Mouse (Mus musculus) E14TG2a.4 (cell line): Measurements from ENCODE around the gene Cbs.

Experiments
- CTCF ChIP-seq: conservative IDR thresholded peaks from 2 replicates; pipeline ENCODE4 v1.5.1; 2014; ENCODE audit warnings: low read length
- NANOG ChIP-seq: IDR thresholded peaks from 2 replicates; pipeline ENCODE4 v1.6.1; 2014; ENCODE audit warnings: borderline replicate concordance, low read length, mixed read lengths
- POU5F1 ChIP-seq: IDR thresholded peaks from 2 replicates; pipeline ENCODE4 v1.6.1; 2014; ENCODE audit warnings: low read length, borderline replicate concordance

- TF ChIP-seq CTCF (no peak), POU5F1 (no peak), NANOG (no peak)
These were observed at the start of gene Cbs for GRCm38 (mm10) chr17:31636942-31637811.
